Mouse (Mus musculus) CH12F3 (cell line): ENCODE measurements around the gene Ywhag.

ENCODE experiments used
- in situ Hi-C: fragments of 300-500 bp; cut with MboI; formaldehyde crosslinking; loops from 2 replicates; pipeline ENCODE4 v1.14.3; 2020; ENCODE audit warnings: low sequenced_read_pairs

Ywhag gene

DNA sequence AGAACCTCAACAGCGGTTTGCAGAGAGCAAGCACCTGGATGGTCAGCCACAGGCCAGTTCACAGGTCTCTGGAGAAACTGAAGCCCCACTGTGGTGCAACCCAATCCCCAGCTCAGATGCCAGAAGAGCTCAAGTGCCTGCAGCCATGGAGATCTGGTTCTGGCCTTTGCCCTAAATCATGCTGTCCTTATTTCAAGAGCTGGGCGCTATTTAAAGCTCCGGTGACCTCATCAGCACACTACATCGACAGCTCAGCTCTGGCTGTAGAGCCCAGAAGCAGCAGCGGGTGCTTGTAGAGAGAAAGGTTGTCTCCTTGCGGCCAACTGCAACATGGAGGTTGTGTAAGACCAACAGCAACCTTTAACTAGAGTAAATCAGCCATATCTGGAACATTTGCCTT is 20.3 kb downstream of the Ywhag start:
- in situ Hi-C loops, result no loop called here

DNA sequence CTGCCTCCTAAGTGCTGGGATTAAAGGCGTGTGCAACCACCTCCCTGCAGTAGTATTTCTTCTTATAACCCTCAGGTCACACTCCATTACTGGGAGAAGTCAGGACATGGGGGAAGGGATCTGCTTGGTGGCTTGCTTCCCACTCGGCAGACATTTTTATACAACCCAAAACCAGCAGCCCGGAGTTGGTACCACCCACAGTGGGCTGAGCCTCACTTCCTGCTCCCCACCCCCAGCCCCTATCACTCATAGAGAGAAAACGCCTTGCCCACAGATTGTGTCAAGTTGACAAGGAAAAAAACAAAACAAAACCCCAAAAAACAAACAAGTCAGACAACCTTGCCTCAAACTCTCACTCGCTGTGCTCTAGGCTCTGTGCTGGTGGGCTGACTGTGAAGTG is 21.2 kb downstream of the Ywhag start:
- in situ Hi-C loops, result no loop called here

DNA sequence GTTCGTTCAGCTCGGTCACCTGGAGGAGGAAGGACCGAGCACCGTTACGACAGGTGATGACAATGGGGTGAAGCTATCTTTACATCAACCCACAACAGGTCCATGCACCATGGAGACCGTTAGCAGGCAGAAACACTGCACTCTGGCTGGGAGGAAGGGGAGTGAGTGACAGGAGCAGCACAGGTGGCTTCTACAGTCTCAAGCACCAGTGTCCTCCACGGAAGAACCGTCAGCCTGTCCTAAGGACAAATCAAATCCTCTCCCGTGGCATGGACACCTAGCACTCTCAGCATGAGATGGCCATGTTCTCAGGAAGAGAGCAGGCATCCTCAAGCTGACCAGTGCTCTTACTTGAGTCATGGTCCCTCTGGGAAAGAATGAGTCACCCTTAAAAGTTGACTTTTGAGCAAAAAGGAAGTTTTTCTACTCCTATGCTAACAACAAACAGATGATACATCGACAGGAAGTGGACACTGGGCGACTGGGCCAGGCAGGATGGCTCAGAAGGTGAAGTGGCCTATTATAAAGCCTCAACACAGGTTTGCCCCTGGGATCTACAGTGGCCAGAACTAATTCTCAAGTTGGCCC is 22.7 kb downstream of the Ywhag start:
- in situ Hi-C loops, result no loop called here

DNA sequence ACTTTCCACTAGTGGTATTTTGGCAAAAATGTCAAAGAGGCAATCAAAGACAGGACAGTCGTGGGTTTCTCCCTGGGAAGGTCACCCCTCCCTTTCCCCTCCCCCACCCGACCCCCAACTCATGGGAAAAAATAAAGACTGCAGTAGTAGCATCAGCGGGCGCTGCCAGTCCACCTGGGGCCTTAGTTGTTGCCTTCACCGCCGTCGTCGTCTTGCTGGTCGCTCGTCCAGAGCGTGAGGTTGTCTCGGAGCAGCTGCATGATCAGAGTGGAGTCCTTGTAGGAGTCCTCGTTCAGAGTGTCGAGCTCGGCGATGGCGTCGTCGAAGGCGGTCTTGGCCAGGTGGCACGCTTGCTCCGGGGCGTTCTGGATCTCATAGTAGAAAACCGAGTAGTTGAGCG is 23.6 kb downstream of the Ywhag start:
- in situ Hi-C loops, result no loop called here

DNA sequence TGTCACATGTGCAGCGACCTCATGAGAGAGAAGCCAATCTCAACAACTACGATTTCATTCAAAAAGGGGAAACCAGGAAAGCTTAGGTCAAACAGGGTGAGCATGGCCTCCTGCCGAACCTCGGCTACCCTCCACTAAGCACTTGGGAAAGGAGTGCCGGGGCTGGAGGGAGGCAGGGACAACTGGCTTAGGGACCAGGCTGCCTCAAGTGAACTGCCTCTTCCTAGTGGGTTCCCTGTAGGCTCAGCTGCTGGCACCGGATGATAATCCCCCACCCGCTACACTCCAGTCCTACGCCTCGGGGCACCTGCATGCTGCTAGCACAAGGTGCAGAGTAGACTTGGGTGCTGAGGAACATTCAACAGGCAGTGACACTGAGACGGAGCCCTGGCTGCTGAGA is 24.8 kb downstream of the Ywhag start:
- in situ Hi-C loops, result no loop called here

DNA sequence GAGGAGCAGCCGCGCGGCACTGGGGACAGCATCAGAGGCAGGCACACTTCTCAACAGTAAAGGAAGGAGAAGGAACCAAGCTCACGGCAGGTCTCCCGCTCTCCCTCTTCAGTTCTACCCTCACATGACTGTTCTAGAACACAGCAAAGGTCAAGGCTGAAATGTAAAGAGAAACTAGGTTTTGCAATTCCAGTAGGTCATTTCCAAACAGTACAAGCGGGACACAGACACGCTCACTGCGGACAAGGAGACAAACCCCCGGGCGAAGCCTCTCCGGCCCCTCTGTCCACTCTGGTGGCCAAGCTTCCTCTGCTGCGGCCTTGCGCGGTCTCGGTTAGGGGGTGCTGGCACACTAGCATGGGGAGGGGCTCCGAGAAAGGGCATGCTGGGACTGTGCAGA is 25.4 kb downstream of the Ywhag start:
- in situ Hi-C loops, result no loop called here

DNA sequence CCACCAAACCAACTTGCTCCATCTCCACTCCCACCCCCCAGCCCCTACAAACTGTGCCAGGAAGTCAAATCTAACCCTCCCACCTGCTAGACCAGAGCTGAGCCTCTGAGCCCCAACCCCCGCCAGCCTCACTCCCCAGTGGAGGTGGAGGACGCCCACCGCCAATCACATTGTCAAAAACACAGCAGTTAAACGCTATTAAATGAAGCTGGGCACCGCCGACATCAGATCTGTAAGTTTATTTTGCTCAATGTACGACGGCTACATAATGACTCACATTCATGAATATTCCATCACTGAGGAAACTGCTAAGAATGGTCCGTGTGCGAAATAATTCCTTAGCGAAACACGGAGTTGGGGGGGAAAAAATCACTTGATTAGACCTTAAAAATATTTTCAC is 26.2 kb downstream of the Ywhag start:
- in situ Hi-C loops, result no loop called here

DNA sequence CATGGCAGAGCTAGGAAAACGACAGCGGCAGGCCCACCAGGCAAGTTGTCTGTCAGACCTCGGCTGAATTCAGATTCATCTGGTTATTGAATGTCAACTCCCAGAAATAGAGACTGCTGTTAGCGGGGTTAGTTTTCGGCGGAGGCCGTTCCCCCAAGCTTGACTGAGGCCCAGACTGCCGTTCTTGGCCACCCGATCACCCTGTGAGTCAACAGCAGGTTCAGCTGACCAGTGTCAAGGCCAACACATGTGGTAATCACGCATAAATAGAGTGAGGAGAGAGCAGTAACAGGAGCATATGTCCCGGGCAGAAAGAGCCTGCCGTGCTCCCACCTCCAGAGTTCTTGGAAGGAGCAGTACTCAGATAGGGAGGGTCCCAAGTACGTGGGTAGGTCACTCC is 27.2 kb downstream of the Ywhag start:
- in situ Hi-C loops, result no loop called here

DNA sequence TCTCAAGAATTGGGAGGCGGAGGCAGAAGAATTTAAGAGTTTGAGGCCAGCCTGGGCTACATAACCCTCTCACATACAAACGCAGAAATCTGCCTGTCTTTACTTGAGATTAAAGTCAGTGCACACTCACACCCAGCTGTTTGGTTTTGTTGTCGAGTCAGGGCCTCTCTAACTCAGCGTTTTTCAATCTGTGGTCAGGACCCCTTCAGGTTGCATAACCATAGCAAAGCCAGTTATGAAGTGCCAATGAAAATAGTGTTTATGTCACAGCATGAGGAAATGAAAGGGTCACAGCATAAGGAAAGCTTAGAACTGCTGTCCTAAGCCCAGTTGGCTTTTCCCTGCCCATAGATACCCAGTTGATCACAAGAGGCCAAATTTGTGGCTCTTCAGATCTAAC is 27.6 kb downstream of the Ywhag start:
- in situ Hi-C loops, result no loop called here

DNA sequence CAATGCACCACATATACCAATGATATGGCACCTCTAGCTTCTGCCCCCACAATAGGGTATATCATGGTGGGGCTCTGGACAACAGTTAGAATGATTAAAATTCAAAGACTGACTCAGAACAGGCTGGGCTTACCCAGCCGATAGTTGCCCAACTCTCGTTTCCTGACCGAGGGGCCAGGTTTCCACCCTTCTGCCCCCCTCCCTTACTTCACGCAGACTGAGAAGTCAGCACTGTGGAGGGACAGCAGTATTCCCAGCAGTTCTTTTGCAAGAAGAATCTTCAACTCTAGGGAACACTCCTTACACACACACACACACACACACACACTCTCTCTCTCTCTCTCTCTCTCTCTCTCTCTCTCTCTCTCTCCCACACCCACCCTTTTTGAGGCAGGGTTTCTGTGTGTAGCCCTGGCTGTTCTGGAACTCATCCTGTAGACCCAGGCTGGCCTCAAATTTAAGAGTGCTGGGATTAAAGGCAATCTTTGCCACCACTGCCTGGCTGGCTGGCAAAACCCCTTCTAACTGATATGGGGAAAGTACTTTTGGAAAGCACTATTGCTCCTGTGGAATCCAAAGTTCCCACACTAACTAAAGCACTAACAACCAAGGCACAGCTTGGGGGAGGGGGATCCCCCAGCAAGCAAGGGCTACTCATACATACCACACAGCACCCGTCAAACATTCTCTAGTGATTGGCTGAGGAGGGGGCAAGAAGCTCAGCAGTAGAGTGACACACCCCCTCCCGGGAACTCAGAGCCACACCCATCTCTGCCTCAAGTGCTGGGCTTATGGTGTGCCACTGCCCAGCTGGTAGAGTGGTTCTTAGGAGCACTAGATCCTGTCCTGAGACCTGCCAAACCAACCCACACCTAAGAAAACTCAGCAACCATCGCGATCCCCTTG is 28.8 kb downstream of the Ywhag start:
- in situ Hi-C loops, result no loop called here

DNA sequence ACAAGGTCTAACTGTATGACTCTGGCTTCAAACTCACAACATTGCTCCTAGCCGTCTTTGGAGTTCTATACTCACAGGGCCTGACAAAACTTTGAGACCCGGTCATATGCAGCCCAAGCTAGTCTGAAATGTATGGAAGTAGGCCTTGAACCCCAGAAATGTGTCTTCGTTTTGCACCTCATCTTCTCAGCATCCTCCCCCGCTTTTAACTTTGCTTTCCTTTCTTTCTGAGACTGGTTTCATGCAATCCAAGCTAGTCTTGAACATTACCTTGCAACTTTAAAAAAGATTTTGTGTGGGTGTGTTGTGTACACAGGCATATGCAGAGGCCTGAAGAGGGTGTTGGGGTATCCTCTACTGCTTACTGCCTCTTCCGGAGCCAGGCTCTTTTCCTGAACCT is 30.2 kb downstream of the Ywhag start:
- in situ Hi-C loops, result no loop called here

DNA sequence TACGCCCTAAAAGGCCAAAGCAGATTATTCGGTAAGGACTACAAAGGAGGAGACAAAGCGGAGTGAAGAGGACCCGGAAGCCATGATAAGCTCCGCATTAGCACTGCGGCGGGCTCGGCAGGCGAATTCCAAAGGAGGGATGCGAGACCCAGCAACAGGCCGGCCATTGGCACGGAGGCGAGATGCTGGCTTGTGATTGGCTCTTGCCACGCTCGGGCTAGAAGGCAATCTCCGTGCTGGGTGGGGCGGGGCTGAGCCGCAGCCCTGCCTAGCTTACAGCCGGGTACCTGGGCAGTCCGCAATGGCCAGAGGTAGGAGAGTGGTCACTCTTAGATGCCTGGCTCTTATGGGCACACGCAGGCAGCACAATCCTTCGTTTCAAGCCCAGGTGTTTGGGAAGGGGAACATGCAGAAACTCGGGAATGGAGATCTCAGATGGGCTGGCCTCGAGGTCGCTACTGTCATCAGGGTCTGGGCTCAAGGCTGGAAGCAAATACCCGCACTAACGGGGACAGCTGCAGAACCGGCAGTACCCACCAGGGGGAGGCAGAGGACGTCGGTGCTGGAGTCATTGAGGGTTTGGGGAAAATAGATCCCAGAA is 30.8 kb downstream of the Ywhag start:
- in situ Hi-C loops, result no loop called here

DNA sequence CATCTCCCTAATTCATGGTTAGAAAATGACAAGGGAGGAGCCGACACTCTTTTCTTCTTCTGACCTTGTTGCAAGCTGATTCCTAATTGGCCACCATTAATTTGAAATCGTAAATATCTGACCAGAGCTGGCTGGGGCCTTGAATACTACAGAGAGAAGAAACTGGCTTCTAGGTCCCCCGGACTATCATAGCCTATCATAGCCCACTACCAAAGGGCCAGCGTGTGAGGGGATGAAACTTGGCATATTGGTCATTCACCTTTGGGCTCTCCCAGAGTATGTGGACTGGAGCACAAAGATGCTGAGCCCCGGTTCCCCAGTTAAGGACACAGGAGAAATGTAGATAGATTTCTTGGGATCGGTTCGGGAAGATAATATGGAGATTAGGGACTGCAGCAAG is 31.4 kb downstream of the Ywhag start:
- in situ Hi-C loops, result no loop called here

DNA sequence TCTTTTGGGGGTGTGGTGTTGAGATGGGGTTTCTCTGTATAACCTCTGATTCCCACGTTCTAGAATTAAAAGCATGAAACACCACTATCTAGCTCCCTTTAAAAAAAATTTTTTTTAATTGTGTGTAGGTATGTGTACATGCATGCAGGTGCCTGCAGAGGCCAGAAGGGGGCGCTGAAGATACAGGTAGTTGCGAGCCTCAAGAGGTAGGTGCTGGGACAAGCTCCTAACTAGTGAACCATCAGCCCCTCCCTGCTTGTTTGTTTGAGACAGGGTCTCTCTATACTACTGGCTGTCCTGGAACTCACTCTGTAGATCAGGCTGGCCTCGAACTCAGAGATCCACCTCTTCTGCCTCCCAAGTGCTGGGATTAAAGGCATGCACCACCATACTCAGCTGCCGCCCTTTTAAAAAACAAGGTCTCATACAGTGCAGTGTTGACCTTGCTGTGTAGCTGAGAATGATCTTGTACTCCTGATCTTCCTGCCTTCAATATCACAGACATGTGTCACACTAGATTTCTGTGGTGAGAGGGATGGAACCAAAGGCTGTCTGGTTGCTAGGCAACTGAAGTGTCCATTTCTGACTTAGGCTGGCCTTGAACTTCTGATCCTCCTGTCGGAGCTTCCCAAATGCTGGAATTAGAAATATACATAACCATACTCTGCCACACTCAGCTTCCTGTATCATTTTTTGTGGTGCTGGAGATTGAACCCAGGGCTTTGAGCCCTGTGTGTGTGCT is 32.9 kb downstream of the Ywhag start:
- in situ Hi-C loops, result no loop called here

DNA sequence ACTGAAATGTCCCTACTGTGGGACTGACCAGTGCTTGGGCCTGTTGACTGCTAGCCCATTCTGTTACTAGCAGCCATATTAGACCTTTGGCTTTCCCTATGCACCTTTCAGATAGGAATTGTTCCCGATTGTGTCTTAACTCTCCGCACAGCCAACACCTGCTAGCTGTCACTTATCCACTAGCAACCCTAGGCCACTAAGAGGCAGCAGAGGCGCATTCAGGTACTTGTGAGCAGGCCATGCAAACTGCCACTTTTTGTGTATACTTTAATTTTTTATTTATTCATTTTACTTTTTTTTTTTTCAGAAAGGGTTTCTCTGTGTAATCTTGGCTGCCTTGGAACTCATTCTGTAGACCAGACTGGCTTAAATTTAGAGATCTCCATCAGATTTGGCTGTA is 33.7 kb downstream of the Ywhag start:
- in situ Hi-C loops, result no loop called here

DNA sequence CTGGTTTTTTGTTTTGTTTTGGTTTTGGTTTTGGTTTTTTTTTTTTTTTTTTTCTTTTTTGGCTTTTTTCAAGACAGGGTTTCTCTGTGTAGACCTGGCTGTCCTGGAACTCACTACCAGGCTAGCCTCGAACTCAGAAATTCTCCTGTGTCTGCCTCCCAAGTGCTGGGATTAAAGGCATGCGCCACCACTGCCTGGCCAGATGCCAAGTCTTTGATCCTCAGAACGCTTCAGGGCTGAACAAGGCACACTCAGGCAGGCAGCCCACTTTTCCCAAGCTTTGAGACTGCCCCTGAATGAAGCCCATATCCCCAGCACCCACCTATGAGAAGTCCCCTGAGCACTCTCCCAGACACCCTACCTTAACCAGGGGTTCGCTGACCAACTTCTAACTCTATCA is 34.6 kb downstream of the Ywhag start:
- in situ Hi-C loops, result no loop called here

DNA sequence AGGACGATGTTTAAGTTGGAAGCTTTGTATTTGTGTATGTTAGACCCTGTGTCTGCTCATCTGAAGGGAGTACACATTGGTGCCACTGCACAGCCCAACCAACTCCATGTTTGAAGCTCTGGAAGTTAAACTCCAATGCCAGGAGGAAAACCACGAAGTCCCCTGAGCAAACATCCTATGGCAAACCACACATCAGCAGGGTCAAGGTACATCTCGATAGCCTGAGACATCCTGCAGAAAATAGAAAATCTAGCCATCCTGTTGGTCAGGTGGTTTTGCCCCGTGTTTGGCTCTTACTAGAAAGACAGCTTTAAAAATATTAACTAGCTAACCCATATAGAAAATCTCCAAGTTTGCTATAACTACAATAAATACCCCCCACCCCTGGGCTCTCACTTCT is 35.4 kb downstream of the Ywhag start:
- in situ Hi-C loops, result no loop called here

DNA sequence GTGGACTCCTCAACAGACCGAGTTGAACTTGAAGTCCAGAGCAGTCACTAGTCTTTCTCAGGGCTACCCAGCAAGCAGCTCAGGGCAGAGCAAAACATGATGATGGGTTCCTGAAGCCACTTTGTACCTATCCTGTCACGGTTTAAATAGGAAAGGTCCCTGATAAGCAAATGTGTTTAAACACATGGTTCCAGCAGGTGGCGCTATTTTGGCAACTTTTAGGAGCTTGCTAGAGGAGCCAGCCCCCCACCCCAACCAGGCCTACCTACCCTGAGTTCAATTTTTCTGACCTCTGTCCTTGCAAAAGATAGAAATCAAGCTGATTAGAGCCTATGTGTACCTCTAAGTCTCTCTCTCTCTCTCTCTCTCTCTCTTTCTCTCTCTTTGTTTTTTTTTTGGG is 36.4 kb downstream of the Ywhag start:
- in situ Hi-C loops, result no loop called here

DNA sequence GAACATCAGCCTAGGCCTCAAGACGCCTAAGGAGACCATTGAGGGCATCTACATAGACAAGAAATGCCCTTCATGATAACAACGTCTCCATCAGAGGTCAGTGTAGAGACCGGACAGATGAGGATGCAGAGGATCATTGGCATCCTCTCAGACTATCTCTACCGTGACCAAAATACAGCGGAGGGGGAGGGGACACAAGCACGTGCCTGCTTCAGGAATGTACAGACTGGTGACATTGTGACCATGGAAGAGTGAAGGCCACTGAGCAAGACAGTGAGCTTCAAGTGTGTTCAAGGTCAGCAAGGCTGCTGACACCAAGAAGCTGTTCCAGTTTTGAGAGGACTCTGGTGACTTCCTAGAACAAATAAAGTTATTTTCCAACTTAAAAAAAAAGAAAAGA is 39.5 kb downstream of the Ywhag start:
- in situ Hi-C loops, result no loop called here

DNA sequence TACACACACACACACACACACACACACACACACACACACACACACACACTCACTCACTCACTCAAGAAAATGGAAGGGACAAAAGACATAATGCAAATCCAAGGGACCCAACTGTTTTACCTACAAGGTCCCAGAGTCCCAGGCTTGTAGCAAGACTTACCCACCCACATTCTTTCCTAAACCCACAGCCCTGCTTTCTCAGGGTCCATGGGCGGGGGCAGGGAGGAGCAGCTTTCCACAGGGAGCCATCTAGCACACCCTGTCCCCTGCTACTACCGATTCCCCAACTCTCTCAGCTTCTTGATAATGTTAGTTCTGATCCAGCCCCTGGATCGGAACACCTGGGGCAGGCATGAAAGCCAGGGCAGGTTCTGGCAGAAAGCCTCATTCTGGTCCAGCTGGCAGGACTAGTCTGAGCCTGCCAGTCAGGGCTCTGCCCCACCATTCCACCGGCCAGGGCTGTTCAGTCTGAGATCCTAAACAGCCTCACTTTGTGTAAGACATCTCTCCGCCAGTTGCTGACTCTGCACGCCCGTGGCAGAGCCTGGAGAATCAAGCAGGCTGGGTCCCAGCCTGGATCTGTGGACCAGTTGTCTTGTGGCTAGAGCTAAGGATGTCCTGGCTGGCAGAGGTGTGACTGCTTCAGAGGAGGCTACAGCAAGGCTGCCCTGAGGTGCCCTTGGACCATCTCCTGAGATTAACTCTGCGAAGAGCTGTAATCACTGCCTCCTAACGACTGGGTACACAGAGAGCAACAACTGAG is 41.6 kb downstream of the Ywhag start:
- in situ Hi-C loops, result no loop called here

DNA sequence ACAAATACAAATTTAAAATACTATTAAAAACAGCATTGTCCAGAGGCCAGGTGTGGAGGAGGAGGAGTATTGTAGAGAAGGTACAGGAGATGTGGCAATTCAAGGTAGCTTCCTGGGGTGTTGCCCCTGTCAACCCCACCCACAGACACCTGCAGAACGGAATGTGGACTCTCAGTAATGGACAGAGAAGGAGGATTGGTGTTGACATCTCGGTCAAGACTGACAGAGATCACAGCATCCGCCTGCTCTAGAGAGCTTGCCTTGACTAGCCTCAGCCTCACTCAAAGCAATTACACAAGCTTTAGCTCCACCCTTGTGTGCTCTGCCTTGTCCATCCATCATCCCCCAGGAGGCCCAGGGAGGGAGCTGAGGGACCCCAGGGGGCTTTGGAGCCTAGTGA is 43.5 kb downstream of the Ywhag start:
- in situ Hi-C loops, result no loop called here
